Mouse (Mus musculus): ENCODE measurements around the gene Tnxb.

- no peak for TF ChIP-seq CTCF (IDR thresholded peaks at IDR 0.05; ENCODE audit: control insufficient read depth, insufficient read depth, insufficient replicate concordance, low read depth, low read length)
- TF ChIP-seq POLR2A (IDR thresholded peaks at IDR 0.05; ENCODE audit: control insufficient read depth, low read depth, low read length), result no peak
Observed at GRCm38 (mm10) chr17:34645831-34646511, 24.4 kb upstream of the Tnxb start.

All from testis, adult 2 months (tissue).